Comparison of ENCODE assay signal across 8 mouse cellular contexts in the genomic region with DNA sequence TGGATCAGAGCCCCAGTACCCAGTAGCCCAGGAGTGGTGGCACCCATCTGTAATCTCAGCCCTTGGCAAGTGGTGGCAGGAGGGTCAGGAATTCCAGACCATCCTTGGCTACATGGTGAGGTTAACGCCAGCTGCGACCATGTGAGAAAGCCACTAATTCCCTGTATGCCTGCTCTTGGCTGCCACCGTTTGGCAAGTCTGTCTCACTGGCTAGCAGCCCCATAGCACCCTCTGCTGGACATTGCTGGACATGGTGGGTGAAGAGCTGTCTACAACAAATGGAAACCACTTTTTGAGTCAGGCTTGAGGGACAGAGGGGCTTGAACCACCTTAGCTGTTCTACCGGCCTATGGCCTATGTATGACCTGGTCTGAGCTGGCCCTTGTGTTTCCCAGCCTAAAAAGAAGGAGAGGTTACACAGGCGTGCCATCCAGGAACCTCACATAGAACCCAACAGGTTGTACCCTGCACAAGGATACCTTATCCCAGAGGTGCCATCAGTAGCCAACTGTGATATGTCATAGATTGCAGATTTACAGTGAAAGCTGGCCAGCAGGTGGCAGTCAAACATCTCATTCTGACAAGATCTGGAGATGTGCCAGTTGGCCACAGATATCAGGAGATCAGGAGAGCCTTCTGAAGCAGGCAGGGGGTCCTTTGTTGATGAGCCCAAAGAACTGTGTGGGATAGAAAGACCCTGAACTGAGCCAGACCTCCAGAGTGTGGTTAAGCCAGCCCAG. TPM values are rescaled to one million over a fixed set of nuclear protein-coding genes. Genes with fewer than 3 reads are reported as not detected.
DNase-seq lines count a peak whose midpoint lies in the region; ATAC-seq and TF ChIP-seq lines count a peak whose summit lies in the region.

No protein-coding gene starts in this region.

- peak; percentile 44; the same call in 1 of the 2 replicates for ATAC-seq in intestine, embryonic 14.5 days (replicated peaks; ENCODE audit: low FRiP score, low TSS enrichment, low read depth)
- no peak for ATAC-seq in intestine, embryonic 16.5 days
- peak; percentile 58 for ATAC-seq in kidney, embryonic 14.5 days (ENCODE audit: low FRiP score, low TSS enrichment)
- ATAC-seq in limb, embryonic 14.5 days (ENCODE audit: low FRiP score, low read depth) = peak; percentile 62; the same call in 1 of the 2 replicates

- peak; percentile 97 for DNase-seq in intestine, embryonic 14.5 days (ENCODE audit: low spot score)
- peak; percentile 92 for DNase-seq in embryo, embryonic 11 days
- DNase-seq in gastrocnemius, postnatal 36 days = peak; percentile 89 to 92
- DNase-seq in limb, embryonic 14.5 days (ENCODE audit: low spot score) = peak; percentile 90
- DNase-seq in monocyte, adult 2 months (ENCODE audit: low read depth in 1 of 2, low spot score in 2 of 2) = peak; percentile 76 to 84
- DNase-seq in spleen, postnatal 10 days (ENCODE audit: low spot score in 2 of 2) = peak; percentile 83 to 92

- H3K4me1 ChIP-seq in intestine, embryonic 14.5 days (replicated peaks; ENCODE audit: control insufficient read depth, insufficient read depth, low read length) = no peaks in the 10 kb centered on the region; the same call in 1 of the 2 replicates
- 0 out of 2 replicates have a peak, but pooled peaks cover 3% of the 10 kb centered on the region for H3K4me1 ChIP-seq in intestine, embryonic 16.5 days (ENCODE audit: control insufficient read depth, insufficient read depth, low read length)
- 0 out of 2 replicates have a peak, but pooled peaks cover 4% of the 10 kb centered on the region for H3K4me1 ChIP-seq in kidney, embryonic 14.5 days (ENCODE audit: control insufficient read depth, insufficient read depth, low read length)
- no peaks in the 10 kb centered on the region for H3K4me1 ChIP-seq in limb, embryonic 14.5 days (ENCODE audit: control insufficient read depth, insufficient read depth, low read length)

- intact Hi-C loops in gastrocnemius, postnatal 36 days (cut with DNase I) = loop anchor here (1.0 to 2.0 kb wide), 2 partner anchors 103 to 106 kb away; a partner anchor contains a TSS

- H3K4me2 ChIP-seq in intestine, embryonic 14.5 days (ENCODE audit: low read length) = no peak overlapping the region
- H3K4me2 ChIP-seq in intestine, embryonic 16.5 days (ENCODE audit: low read depth, low read length) = no peak overlapping the region
- H3K4me2 ChIP-seq in kidney, embryonic 14.5 days (replicated peaks; ENCODE audit: low read depth, low read length) = no peak overlapping the region
- no peak overlapping the region for H3K4me2 ChIP-seq in limb, embryonic 14.5 days (replicated peaks; ENCODE audit: low read depth, low read length, severe bottlenecking)

- H3K27me3 ChIP-seq in intestine, embryonic 14.5 days (replicated peaks; ENCODE audit: control insufficient read depth, insufficient read depth, low read length) = no peaks in the 10 kb centered on the region
- H3K27me3 ChIP-seq in intestine, embryonic 16.5 days (replicated peaks; ENCODE audit: control insufficient read depth, insufficient read depth, low read length) = no peaks in the 10 kb centered on the region
- H3K27me3 ChIP-seq in kidney, embryonic 14.5 days (ENCODE audit: control insufficient read depth, insufficient read depth, low read length) = no peaks in the 10 kb centered on the region
- H3K27me3 ChIP-seq in limb, embryonic 14.5 days (ENCODE audit: control insufficient read depth, insufficient read depth, low read length) = no peaks in the 10 kb centered on the region

- no peak overlapping the region for H3K27ac ChIP-seq in intestine, embryonic 14.5 days (ENCODE audit: low read depth)
- no peak overlapping the region for H3K27ac ChIP-seq in intestine, embryonic 16.5 days (ENCODE audit: low read length)
- no peak overlapping the region for H3K27ac ChIP-seq in kidney, embryonic 14.5 days (ENCODE audit: low read depth, low read length)
- H3K27ac ChIP-seq in limb, embryonic 14.5 days (replicated peaks; ENCODE audit: low read depth, low read length) = no peak overlapping the region

- 9% methylated on average over 5 of the region's 5 CpGs for WGBS in intestine, embryonic 14.5 days
- 6% methylated on average over 5 of the region's 5 CpGs for WGBS in intestine, embryonic 16.5 days
- 5% methylated on average over 5 of the region's 5 CpGs for WGBS in kidney, embryonic 14.5 days
- 4% methylated on average over 5 of the region's 5 CpGs for WGBS in limb, embryonic 14.5 days

- H3K36me3 ChIP-seq in intestine, embryonic 14.5 days (ENCODE audit: control insufficient read depth, insufficient read depth, low read length) = no peaks in the 10 kb centered on the region
- no peaks in the 10 kb centered on the region for H3K36me3 ChIP-seq in intestine, embryonic 16.5 days (ENCODE audit: control insufficient read depth, insufficient read depth, low read length)
- no peaks in the 10 kb centered on the region for H3K36me3 ChIP-seq in kidney, embryonic 14.5 days (ENCODE audit: control insufficient read depth, insufficient read depth, low read length)
- H3K36me3 ChIP-seq in limb, embryonic 14.5 days (ENCODE audit: control insufficient read depth, insufficient read depth, low read length) = no peaks in the 10 kb centered on the region

- no peaks in the 10 kb centered on the region for H3K9me3 ChIP-seq in intestine, embryonic 14.5 days (ENCODE audit: control insufficient read depth, low read length)
- H3K9me3 ChIP-seq in intestine, embryonic 16.5 days (ENCODE audit: control insufficient read depth, low read length) = no peaks in the 10 kb centered on the region
- H3K9me3 ChIP-seq in kidney, embryonic 14.5 days (ENCODE audit: control insufficient read depth, low read length) = no peaks in the 10 kb centered on the region
- H3K9me3 ChIP-seq in limb, embryonic 14.5 days (ENCODE audit: control insufficient read depth, low read length) = no peaks in the 10 kb centered on the region

- no peak overlapping the region for H3K4me3 ChIP-seq in intestine, embryonic 14.5 days (ENCODE audit: low read depth, low read length)
- no peak overlapping the region for H3K4me3 ChIP-seq in intestine, embryonic 16.5 days (ENCODE audit: low read length)
- no peak overlapping the region for H3K4me3 ChIP-seq in kidney, embryonic 14.5 days (ENCODE audit: low read length)
- no peak overlapping the region for H3K4me3 ChIP-seq in limb, embryonic 14.5 days (replicated peaks; ENCODE audit: low read length)

- no peak for TF ChIP-seq POLR2A in limb, embryonic 14.5 days (IDR thresholded peaks at IDR 0.05; ENCODE audit: borderline replicate concordance, extremely low read depth, insufficient read depth, insufficient read length)

- no peak overlapping the region for H3K9ac ChIP-seq in intestine, embryonic 14.5 days (ENCODE audit: low read length)
- H3K9ac ChIP-seq in intestine, embryonic 16.5 days (ENCODE audit: low read depth, low read length) = no peak overlapping the region
- no peak overlapping the region for H3K9ac ChIP-seq in kidney, embryonic 14.5 days (ENCODE audit: low read depth, low read length)
- no peak overlapping the region for H3K9ac ChIP-seq in limb, embryonic 14.5 days (ENCODE audit: low read depth, low read length, severe bottlenecking)

RNA-seq across cellular contexts. Expression of a gene that starts 10.4 kb away (rescaled TPM):
- 13.9 and 15.4 TPM in 2 replicates for polyA plus RNA-seq in intestine, embryonic 14.5 days (2014; fragmentation: Nextera tagmentation; extraction: Ambion mirVana)
- 9.8 and 11.5 TPM in 2 replicates for polyA plus RNA-seq in intestine, embryonic 16.5 days (2015; fragmentation: Nextera tagmentation; extraction: Ambion mirVana)
- 1 to 10 TPM in 1 of 2 experiments, under 1 TPM in 1; 0.79 to 1.2 TPM for total RNA-seq in gastrocnemius, postnatal 36 days (2021)
- polyA plus RNA-seq in kidney, embryonic 14.5 days (2014; fragmentation: Nextera tagmentation; extraction: Ambion mirVana) = 9.5 and 9.6 TPM in 2 replicates
- 9.4 and 10.8 TPM in 2 replicates for polyA plus RNA-seq in limb, embryonic 14.5 days (2012; rRNA removed)
- polyA plus RNA-seq in limb, embryonic 14.5 days (2014; fragmentation: Nextera tagmentation; extraction: Ambion mirVana) = 6.2 and 8.4 TPM in 2 replicates

RNA-seq across cellular contexts. Expression of a gene that starts 23.4 kb away (rescaled TPM):
- polyA plus RNA-seq in intestine, embryonic 14.5 days (2014; fragmentation: Nextera tagmentation; extraction: Ambion mirVana) = 292 and 324 TPM in 2 replicates
- polyA plus RNA-seq in intestine, embryonic 16.5 days (2015; fragmentation: Nextera tagmentation; extraction: Ambion mirVana) = 31.7 and 146 TPM in 2 replicates
- 10 to 100 TPM; 85.9 to 95.0 TPM for total RNA-seq in gastrocnemius, postnatal 36 days (2021)
- polyA plus RNA-seq in kidney, embryonic 14.5 days (2014; fragmentation: Nextera tagmentation; extraction: Ambion mirVana) = 297 and 364 TPM in 2 replicates
- polyA plus RNA-seq in limb, embryonic 14.5 days (2012; rRNA removed) = 469 and 541 TPM in 2 replicates
- 420 and 443 TPM in 2 replicates for polyA plus RNA-seq in limb, embryonic 14.5 days (2014; fragmentation: Nextera tagmentation; extraction: Ambion mirVana)

RNA-seq across cellular contexts. Expression of a gene that starts 53.7 kb away (rescaled TPM):
- polyA plus RNA-seq in intestine, embryonic 14.5 days (2014; fragmentation: Nextera tagmentation; extraction: Ambion mirVana) = 0.18 and 0.32 TPM in 2 replicates
- polyA plus RNA-seq in intestine, embryonic 16.5 days (2015; fragmentation: Nextera tagmentation; extraction: Ambion mirVana) = 0.88 and 1.1 TPM in 2 replicates
- total RNA-seq in gastrocnemius, postnatal 36 days (2021) = 10 to 100 TPM; 16.1 to 29.8 TPM
- polyA plus RNA-seq in kidney, embryonic 14.5 days (2014; fragmentation: Nextera tagmentation; extraction: Ambion mirVana) = 0.32 and 0.90 TPM in 2 replicates
- polyA plus RNA-seq in limb, embryonic 14.5 days (2012; rRNA removed) = 2.0 and 2.6 TPM in 2 replicates
- 1.4 and 2.2 TPM in 2 replicates for polyA plus RNA-seq in limb, embryonic 14.5 days (2014; fragmentation: Nextera tagmentation; extraction: Ambion mirVana)
